Mouse (Mus musculus) inflammation-experienced regulatory T-cells, adult 6 months (primary cell): Measurements from ENCODE around the gene Fbn1. TPM values are rescaled to one million over a fixed set of nuclear protein-coding genes. Genes with fewer than 3 reads are reported as not detected.

ENCODE experiments used
- ATAC-seq: one replicate; pipeline ENCODE4 v1.8.0; 2017
- polyA plus RNA-seq, 3 experiments: library from polyadenylated mRNA; unstranded; fragments of 100-300 nt; shearing (Covaris generic); gene quantifications; one replicate each; pipeline ENCODE4 v1.2.1; 2017

Fbn1 gene
- polyA plus RNA-seq, 3 experiments from 2014 or later, result not detected

GRCm38 (mm10) chr2:125330506-125330905 is 177.3 kb downstream of the Fbn1 start:
- no peak for ATAC-seq

- ATAC-seq, result no peak
Measured at GRCm38 (mm10) chr2:125325125-125325855, 182.5 kb downstream of the Fbn1 start.

- ATAC-seq, result no peak
Measured at GRCm38 (mm10) chr2:125324455-125324854, 183.3 kb downstream of the Fbn1 start.

DNA sequence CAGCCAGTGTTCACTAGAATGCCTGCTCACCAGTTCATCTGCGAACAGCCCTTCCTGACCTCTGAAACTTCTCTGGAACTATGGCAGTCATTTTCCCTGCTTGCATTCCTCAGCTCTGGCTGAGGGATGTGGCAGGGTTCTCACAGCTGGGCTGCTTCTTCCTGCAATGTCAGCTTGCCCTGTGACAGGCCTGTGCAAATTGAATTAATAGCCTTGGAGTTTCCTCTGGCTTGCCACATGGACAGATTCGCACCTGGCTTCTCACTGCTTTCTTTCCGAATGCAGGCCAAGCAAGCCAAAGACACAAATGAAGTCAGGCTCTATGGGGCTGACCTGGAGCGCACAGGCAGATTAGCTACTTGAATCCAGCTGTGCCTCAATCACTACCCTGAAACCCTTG is 184.4 kb downstream of the Fbn1 start:
- ATAC-seq, result no peak

- ATAC-seq, result no peak
Measured at GRCm38 (mm10) chr2:125322581-125322980, 185.2 kb downstream of the Fbn1 start.

- ATAC-seq, result no peak
Measured at GRCm38 (mm10) chr2:125321071-125321470, 186.7 kb downstream of the Fbn1 start.

DNA sequence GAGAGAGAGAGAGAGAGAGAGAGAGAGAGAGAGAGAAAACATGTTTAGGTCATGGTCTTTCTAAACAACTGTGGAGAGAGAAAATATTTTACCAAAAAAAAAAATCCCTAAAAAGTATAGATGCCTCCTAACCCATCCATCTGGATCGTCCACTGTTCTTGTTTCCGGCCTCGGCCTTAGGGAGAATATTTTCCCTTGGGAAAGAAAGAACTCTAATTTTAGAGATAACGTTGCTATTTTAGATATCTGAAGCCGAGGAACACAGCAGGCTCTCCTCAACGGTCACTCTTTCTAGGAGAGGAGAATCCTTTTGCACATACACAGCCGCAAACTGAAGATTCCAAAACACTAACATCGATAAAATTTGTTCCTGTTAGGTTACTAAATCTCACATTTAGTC is 188.1 kb downstream of the Fbn1 start:
- ATAC-seq, result no peak

DNA sequence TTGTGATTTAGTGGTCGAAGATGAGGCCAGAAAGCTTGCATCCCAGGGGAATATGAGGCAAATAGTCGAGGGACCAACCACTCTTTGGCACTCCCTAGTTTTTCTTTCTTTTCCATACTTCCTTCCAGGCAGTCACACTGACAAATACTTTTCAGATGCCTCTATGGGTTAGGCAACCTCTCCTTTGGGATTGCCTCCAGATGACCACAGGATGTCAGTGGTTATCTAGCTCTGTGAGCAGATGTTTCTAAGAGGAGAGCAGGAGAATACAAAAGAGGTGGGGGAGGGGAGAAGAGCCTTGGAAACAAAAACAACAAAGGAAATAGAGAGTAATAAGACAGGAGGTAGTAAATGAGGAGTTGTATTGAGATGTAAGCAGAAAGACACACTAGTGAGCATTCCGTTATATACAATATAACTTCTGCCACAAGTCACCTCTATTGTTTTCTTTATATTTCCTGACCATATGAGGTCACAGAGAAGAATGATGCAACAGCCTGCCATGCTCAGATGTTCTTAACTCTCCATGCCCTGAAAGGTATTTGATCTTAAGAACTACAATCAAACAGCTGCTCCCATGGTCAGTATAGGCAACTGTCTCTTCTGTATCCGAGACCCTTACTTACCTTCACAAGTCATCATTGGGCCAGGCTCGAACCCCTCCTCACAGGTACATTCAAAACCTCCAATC is 189.3 kb downstream of the Fbn1 start:
- no peak for ATAC-seq

- ATAC-seq, result no peak
Measured at GRCm38 (mm10) chr2:125315203-125315602, 192.6 kb downstream of the Fbn1 start.

DNA sequence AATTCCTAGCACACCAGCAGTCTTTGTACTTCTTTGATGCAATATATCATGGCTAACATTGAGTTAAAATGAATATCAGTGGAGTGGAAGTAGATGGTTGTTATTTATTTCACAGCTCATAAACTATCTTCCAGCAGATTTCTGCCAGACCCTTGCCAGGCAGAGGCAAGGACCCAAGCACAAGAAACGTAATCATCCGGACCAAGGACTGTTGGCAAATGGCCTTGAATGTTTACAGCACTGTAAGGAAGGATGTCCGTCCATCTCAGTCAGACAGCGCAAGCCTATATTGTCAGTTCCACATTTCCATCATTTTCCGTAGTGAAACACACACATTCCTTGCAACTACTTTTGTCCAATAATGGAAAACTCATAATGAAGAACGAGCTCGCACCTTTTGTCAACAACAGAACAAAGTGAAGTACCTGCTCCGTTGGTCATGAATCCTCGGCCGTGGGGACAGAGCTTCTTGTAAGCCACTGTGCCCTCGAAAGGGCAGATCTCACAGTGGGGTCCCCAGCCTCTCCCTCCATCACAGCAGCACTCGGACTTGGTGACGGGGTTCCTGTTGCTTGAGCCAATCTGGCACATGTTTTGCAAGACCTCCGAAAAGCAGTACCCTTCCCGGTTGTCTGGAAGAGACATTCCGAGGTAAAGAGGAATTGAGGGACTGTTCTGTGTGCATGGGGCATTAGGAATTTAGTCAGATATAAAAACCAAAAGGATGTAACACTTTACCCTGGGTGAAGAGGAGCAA is 193.4 kb downstream of the Fbn1 start:
- no peak for ATAC-seq

GRCm38 (mm10) chr2:125309710-125310109 is 198.1 kb downstream of the Fbn1 start:
- ATAC-seq, result no peak

GRCm38 (mm10) chr2:125305671-125306070 is 202.1 kb downstream of the Fbn1 start:
- no peak for ATAC-seq

- no peak for ATAC-seq
Measured at GRCm38 (mm10) chr2:125304746-125305145, 203.0 kb downstream of the Fbn1 start.

GRCm38 (mm10) chr2:125303764-125304384 is 203.9 kb downstream of the Fbn1 start:
- no peak for ATAC-seq

- ATAC-seq, result no peak
Measured at GRCm38 (mm10) chr2:125302625-125302924, 205.2 kb downstream of the Fbn1 start.

DNA sequence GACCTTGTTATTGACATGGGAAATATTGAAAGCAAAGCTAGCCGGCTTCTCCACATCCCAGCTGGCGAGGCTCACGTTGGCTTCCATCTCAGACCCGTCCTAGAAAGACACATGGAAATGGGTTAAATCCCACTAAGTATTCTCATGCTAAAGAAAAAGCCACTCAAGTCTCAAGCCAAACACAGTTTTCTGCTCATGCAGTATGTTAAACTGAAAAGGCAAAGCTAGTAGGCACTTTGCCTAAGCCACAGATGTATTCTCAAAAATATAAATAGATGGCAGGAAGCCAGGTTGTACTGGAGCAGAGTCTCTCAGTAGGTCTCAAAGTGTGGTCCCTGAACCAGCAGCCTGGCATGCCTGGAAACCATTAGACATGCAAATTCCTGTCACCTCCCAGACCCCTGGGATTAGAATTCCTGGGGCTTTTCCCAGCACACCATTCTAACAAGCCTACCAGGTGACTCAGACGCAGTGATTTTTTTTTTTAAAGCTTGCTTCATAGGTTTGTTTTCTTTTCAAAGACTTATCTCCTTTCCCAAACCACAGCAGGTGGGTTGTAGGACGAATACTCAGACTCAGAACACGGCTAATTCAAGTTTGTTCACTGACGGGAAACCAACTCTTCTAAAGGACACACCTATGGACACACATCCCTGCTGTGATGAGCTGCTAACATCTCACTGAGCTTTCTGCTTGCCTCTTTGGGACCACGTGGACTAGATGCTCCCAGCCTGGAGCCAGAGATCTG is 205.7 kb downstream of the Fbn1 start:
- ATAC-seq, result no peak

GRCm38 (mm10) chr2:125298841-125299240 is 209.0 kb downstream of the Fbn1 start:
- no peak for ATAC-seq

GRCm38 (mm10) chr2:125295526-125295925 is 212.3 kb downstream of the Fbn1 start:
- no peak for ATAC-seq

DNA sequence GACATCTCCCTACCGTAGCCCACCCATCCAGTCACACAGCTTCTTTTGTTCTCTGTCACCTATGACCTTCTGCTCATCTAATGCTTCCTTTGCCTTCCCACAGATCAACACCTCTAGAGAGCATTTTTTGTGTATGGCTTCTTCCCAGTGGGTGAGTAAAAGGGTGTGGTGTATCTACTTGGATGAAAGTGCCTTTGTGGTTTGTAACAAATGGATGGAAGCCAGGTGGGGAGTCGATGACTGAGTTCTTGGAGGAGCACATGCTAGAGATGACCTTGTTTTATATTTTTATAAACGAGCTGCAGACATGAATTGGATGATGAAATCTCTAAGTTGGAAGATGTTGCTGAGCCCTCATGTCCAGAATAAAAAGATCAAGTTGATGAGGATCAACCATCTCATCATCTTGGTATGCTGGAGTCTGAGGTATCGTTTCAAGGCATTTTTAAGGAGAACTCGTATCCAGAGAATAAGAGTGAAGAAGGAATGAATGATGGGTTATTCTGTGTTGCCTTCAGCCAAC is 213.8 kb downstream of the Fbn1 start:
- no peak for ATAC-seq

- ATAC-seq, result no peak
Measured at GRCm38 (mm10) chr2:125292616-125293015, 215.2 kb downstream of the Fbn1 start.

DNA sequence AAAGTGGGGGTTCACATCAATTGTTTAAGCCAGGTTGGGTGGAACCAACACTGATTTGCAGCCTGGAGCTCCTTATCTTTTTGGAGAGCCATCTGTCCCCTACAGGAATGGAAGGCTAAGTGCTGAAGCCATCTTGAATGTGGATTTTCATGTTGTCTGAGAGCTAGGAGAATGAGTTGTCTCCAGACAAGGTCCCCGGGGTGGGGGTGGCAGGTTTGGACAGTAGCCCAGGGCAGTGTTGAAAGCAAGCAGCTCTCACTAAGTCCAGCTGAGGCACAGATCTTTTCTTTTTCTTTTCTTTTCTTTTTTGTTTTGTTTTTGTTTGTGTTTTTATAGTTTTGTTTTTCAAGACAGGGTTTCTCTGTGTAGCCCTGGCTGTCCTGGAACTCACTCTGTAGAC is 216.7 kb downstream of the Fbn1 start:
- no peak for ATAC-seq
